Mouse (Mus musculus) midbrain, embryonic 10.5 days (tissue): ENCODE results near the gene Ptpn5. TPM values are rescaled to one million over a fixed set of nuclear protein-coding genes. Genes with fewer than 3 reads are reported as not detected.

ENCODE experiments used
- DNase-seq: peaks from one replicate; pipeline ENCODE4 v3.0.0-alpha.2; 2017; ENCODE audit warnings: low spot score
- H3K27ac ChIP-seq: fragments of 300-500 bp; sonication (generic); replicated peaks from 2 replicates; pipeline ENCODE4 v1.5.1; 2016; ENCODE audit warnings: mild to moderate bottlenecking
- H3K27me3 ChIP-seq: fragments of 300-500 bp; sonication (generic); 2 replicates; pipeline ENCODE4 v1.6.1; 2016; ENCODE audit warnings: low read depth, mild to moderate bottlenecking; ENCODE audit not compliant: poor library complexity, severe bottlenecking
- H3K36me3 ChIP-seq: fragments of 300-500 bp; sonication (generic); 2 replicates; pipeline ENCODE4 v1.6.1; 2016; ENCODE audit warnings: mild to moderate bottlenecking, moderate library complexity
- H3K4me1 ChIP-seq: fragments of 300-500 bp; sonication (generic); 2 replicates; pipeline ENCODE4 v1.6.1; 2016
- H3K4me3 ChIP-seq: fragments of 300-500 bp; sonication (generic); 2 replicates; pipeline ENCODE4 v1.5.1; 2016; ENCODE audit warnings: mild to moderate bottlenecking, moderate library complexity
- H3K9me3 ChIP-seq: fragments of 300-500 bp; sonication (generic); replicated peaks from 2 replicates; pipeline ENCODE4 v1.6.1; 2016; ENCODE audit warnings: mild to moderate bottlenecking
- WGBS: fragments of 180-500 bp; shearing (Covaris S2); methylation state at CpG from one replicate; pipeline ENCODE4 v1.1.7; 2016; 5-methylcytosine and 5-hydroxymethylcytosine counted together
- polyA plus RNA-seq: library from polyadenylated mRNA; unstranded; fragments of >200 nt; fragmentation: Nextera tagmentation; extraction: Ambion mirVana; gene quantifications from 2 replicates; pipeline ENCODE4 v1.2.1, GENCODE M21; 2016

Ptpn5 gene
- polyA plus RNA-seq, result 6.6 and 17.6 TPM in 2 replicates

DNA sequence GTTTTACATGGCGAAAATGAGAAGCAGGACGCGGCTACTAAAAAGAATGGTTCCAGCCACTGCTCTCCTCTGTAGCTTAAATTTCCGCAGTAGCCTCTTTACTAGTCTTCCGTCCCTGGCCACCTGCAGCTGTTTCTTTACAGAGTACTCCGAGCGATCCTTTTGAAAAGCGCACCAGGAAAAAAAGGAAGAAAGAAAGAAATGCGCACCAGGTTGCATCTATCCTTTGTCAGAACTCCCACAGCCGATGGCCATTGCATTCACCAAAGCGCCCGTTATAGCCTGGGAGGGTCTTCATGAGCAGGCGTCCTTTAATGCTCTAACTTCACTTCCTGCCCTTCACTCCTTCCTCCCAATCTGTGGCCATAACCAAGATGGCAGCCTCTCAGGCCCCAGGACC lies at the start of gene Ptpn5:
Gene Ptpn5 (minus strand): TSS at position 354 of the 400 bp plus-strand sequence.
- WGBS, result 1% methylated on average over 13 of the region's 13 CpGs
- Histone ChIP-seq H3K9me3 (no peaks in the 10 kb centered on the region), H3K4me1 (peaks cover 19% of the 10 kb centered on the region), H3K27ac (peak within 1 kb of the TSS; percentile 86), H3K4me3 (peak within 1 kb of the TSS; percentile 89), H3K36me3 (no peaks in the 10 kb centered on the region), H3K27me3 (peaks cover 62% of the 10 kb centered on the region)
- peak; percentile 22 for DNase-seq

DNA sequence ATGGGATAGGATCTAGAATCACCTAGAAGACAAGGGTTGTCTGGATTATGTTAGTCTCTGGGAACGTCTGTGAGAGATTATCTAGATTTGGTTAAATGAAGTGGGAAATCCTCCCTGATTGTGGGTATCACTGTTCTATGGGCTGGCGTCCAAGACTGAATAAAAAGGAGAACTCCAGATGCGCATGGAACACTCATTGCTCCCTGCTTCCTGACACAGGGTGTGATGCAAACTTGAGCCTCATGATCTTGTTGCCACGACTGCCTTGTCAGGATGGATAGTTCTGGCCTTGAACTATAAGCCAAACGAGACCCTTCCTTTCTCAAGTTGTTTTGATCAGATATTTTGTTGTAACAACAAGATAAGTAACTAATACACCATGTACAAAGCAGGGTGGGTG lies 37.3 kb upstream of the Ptpn5 start:
- Histone ChIP-seq H3K27me3 (no peaks in the 10 kb centered on the region), H3K36me3 (no peaks in the 10 kb centered on the region), H3K9me3 (no peaks in the 10 kb centered on the region), H3K4me1 (no peaks in the 10 kb centered on the region), H3K4me3 (no peak overlapping the region), H3K27ac (no peak overlapping the region)
- whole genome bisulfite sequencing, result 86% methylated on average over 5 of the region's 5 CpGs
- no peak for DNase-seq

DNA sequence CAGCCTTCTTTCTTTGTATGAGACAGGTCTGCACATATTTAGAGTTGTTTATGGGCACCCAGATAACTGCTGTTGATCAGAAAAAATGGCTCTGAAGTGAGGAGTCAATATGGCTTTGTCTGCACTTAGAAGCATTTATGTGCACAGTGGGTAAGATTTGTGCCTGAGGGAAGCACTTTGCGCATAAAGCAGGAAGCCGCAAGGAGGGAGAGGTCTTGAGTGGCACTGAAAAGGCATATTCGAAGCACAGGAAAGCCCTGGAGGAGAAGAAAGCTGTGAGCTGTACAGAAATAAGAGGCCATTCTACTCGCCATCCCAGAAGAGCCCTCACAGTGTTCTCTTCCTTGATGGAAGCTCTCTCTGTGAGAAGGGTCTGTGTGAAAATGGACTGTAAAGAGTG lies 31.5 kb upstream of the Ptpn5 start:
- Histone ChIP-seq H3K4me3 (no peak overlapping the region), H3K9me3 (no peaks in the 10 kb centered on the region), H3K27me3 (no peaks in the 10 kb centered on the region), H3K27ac (no peak overlapping the region), H3K36me3 (no peaks in the 10 kb centered on the region), H3K4me1 (no peaks in the 10 kb centered on the region)
- DNase-seq, result no peak
- 79% methylated on average over 4 of the region's 4 CpGs for WGBS

DNA sequence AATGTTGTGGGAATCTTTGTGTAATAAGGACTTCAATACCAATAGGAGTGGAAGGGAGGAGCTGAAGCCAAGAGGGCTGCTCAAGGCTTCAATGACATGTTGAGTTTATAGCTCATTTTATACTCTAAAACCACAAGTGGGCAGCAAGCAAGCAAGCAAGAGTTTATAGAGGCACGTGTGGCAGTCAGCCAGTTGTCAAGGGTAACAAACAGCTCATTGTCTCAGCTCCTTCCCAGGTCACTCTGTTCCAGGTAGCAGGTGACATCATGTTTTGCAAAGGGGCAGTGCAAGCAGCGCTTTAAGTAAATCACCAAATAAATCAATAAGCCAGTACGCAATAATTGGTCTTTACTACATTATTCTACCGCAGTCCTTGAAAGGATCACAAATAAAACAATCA lies 29.7 kb upstream of the Ptpn5 start:
- H3K4me1 ChIP-seq, result 0 out of 2 replicates have a peak, but pooled peaks cover 4% of the 10 kb centered on the region
- H3K27ac ChIP-seq, result no peak overlapping the region
- H3K4me3 ChIP-seq, result no peak overlapping the region
- WGBS, result 88% methylated on average over 4 of the region's 4 CpGs
- H3K27me3 ChIP-seq, result no peaks in the 10 kb centered on the region
- no peaks in the 10 kb centered on the region for H3K36me3 ChIP-seq
- DNase-seq, result no peak
- H3K9me3 ChIP-seq, result no peaks in the 10 kb centered on the region

DNA sequence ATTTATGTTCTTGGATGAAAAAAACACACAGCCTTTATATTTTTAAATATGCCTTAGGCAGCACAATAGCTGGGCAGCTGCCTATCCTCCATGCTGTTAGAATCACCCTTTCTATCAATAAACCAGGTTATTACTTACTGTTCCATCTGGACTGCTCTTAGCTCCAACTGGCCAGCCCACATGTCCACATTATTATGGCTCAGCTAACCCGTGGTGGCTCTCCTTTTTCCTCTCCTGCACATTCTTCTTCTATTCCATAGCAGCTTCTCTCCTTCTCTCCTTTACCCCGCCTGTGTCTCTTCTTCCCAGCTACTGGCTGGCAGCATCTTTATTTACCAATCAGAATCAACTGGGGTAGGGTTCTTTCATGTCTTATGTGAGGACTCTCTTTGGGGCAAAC lies 25.0 kb upstream of the Ptpn5 start:
- WGBS, result 61% methylated on average over 2 of the region's 2 CpGs
- no peak for DNase-seq
- Histone ChIP-seq H3K27me3 (no peaks in the 10 kb centered on the region), H3K9me3 (no peaks in the 10 kb centered on the region; the same call in 1 of the 2 replicates), H3K4me1 (0 out of 2 replicates have a peak, but pooled peaks cover 4% of the 10 kb centered on the region), H3K4me3 (no peak overlapping the region), H3K27ac (no peak overlapping the region), H3K36me3 (no peaks in the 10 kb centered on the region)

DNA sequence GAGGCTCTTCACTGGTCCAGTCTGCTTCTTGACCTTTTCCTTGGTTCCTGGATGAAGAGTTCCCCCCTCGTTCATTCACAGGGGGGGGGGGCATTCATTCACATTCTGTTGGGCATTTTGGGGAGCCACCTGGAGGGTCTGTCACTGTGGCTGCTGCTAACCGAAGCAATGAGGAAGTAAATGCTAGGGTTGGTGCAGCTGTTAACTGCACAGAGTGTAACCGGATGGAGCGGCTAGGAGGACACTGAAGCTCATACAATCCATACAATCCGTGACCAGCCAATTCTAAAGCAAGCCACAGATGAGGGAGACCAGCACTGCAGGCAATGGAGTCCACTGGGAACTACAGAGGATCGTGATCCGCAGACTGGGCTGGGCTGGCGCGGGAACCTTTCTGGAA lies 24.3 kb upstream of the Ptpn5 start:
- no peak overlapping the region for H3K4me3 ChIP-seq
- H3K9me3 ChIP-seq, result no peaks in the 10 kb centered on the region; the same call in 1 of the 2 replicates
- no peak overlapping the region for H3K27ac ChIP-seq
- WGBS, result 88% methylated on average over 9 of the region's 9 CpGs
- H3K36me3 ChIP-seq, result no peaks in the 10 kb centered on the region
- no peak for DNase-seq
- 0 out of 2 replicates have a peak, but pooled peaks cover 4% of the 10 kb centered on the region for H3K4me1 ChIP-seq
- H3K27me3 ChIP-seq, result no peaks in the 10 kb centered on the region

GRCm38 (mm10) chr7:47155849-47156248 lies 22.4 kb upstream of the Ptpn5 start:
- H3K4me1 ChIP-seq, result 0 out of 2 replicates have a peak, but pooled peaks cover 4% of the 10 kb centered on the region
- no peaks in the 10 kb centered on the region for H3K36me3 ChIP-seq
- H3K27ac ChIP-seq, result no peak overlapping the region
- no peak overlapping the region for H3K4me3 ChIP-seq
- no peak for DNase-seq
- no peaks in the 10 kb centered on the region for H3K27me3 ChIP-seq
- 88% methylated on average over 2 of the region's 2 CpGs for WGBS
- no peaks in the 10 kb centered on the region; the same call in 1 of the 2 replicates for H3K9me3 ChIP-seq

DNA sequence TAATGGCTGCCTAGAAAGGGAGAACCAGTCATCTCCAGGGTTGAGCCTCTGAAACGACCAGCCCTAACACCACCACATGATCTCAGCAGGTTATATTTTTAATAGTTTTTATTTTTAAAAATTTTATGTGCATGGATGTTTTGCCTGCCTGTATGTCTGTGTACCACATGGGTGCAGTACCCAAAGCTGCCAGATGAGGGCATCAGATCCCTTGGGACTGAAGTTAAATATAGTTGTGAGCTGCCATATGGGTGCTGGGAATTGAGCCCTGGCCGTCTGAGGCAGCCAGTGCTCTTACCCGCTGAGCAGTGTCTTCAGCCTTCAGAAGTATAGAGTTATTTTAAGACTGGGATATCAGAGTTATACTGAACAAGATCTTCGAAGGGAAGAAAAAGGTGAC lies 21.9 kb upstream of the Ptpn5 start:
- whole genome bisulfite sequencing, result 92% methylated on average over 4 of the region's 4 CpGs
- Histone ChIP-seq H3K36me3 (no peaks in the 10 kb centered on the region), H3K9me3 (no peaks in the 10 kb centered on the region; the same call in 1 of the 2 replicates), H3K27ac (no peak overlapping the region), H3K27me3 (no peaks in the 10 kb centered on the region), H3K4me1 (0 out of 2 replicates have a peak, but pooled peaks cover 4% of the 10 kb centered on the region), H3K4me3 (no peak overlapping the region)
- DNase-seq, result no peak

DNA sequence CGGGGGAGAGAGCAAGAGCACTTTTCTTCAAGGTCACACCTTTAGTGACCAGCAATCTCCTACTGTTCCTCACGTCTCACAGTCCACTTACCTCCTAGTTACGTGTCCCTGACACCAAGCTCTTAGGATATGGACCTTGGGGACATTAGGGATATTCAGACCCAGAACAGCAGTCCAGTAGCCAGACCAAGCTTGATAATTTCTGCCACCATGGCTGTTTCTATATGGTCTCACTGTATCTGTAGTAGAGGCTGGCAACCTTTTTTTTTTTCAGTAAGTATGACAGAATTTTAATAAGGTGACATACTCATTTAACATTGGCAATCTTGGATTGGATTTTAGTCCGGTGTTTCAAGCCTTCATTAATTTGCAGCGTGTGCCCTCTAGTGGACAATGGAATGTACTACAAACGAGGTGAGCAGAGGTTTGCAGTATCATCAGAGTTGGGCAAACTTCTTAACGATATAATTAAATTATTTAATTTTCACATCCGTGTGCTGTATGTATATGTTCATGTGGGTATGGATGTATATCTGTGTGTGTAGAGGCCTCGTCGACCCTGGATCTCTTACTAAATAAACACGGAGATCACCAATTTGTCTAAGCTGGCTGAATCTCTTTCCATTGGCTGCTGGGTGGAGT lies 17.1 kb upstream of the Ptpn5 start:
- Histone ChIP-seq H3K36me3 (no peaks in the 10 kb centered on the region), H3K27me3 (no peaks in the 10 kb centered on the region), H3K27ac (no peak overlapping the region), H3K4me3 (no peak overlapping the region), H3K4me1 (no peaks in the 10 kb centered on the region), H3K9me3 (no peaks in the 10 kb centered on the region; the same call in 1 of the 2 replicates)
- WGBS, result 22% methylated on average over 11 of the region's 11 CpGs
- peak; percentile 25 for DNase-seq

DNA sequence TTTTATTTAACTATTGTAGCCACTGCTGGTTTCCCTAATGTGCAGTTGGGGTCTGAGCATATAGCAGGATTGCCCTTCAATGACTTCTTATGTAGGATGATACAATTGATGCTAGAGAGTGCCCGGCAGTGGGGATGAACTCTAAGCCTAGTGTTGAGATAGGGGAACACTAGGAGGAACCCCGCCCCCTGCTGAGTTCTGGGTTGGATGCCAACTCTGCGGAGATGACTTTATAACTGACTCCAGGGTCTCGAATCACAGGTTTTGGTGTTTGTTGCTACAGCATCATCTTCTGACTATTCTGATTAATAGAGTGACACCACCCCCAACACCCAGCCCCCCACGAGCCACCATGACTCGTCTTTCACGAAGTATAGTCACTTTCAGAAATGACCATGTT lies 14.8 kb upstream of the Ptpn5 start:
- 0 out of 2 replicates have a peak, but pooled peaks cover 4% of the 10 kb centered on the region for H3K4me1 ChIP-seq
- H3K36me3 ChIP-seq, result no peaks in the 10 kb centered on the region
- no peak overlapping the region for H3K27ac ChIP-seq
- no peaks in the 10 kb centered on the region for H3K9me3 ChIP-seq
- no peaks in the 10 kb centered on the region for H3K27me3 ChIP-seq
- no peak overlapping the region for H3K4me3 ChIP-seq
- no peak for DNase-seq
- WGBS, result 90% methylated on average over 7 of the region's 7 CpGs

GRCm38 (mm10) chr7:47146034-47146812 lies 12.7 kb upstream of the Ptpn5 start:
- Histone ChIP-seq H3K4me1 (0 out of 2 replicates have a peak, but pooled peaks cover 4% of the 10 kb centered on the region), H3K27me3 (no peaks in the 10 kb centered on the region), H3K27ac (no peak overlapping the region), H3K9me3 (no peaks in the 10 kb centered on the region), H3K36me3 (no peaks in the 10 kb centered on the region), H3K4me3 (no peak overlapping the region)
- DNase-seq, result no peak
- 68% methylated on average over 12 of the region's 12 CpGs for WGBS

GRCm38 (mm10) chr7:47144299-47144698 lies 10.8 kb upstream of the Ptpn5 start:
- no peak for DNase-seq
- Histone ChIP-seq H3K4me3 (no peak overlapping the region), H3K9me3 (no peaks in the 10 kb centered on the region), H3K4me1 (0 out of 2 replicates have a peak, but pooled peaks cover 4% of the 10 kb centered on the region), H3K27me3 (no peaks in the 10 kb centered on the region), H3K27ac (no peak overlapping the region), H3K36me3 (no peaks in the 10 kb centered on the region)
- WGBS, result 42% methylated on average over 6 of the region's 6 CpGs

- Histone ChIP-seq H3K36me3 (no peaks in the 10 kb centered on the region), H3K4me1 (0 out of 2 replicates have a peak, but pooled peaks cover 4% of the 10 kb centered on the region), H3K4me3 (no peak overlapping the region), H3K27me3 (peaks cover 10% of the 10 kb centered on the region), H3K27ac (no peak overlapping the region), H3K9me3 (no peaks in the 10 kb centered on the region)
- no peak for DNase-seq
- 81% methylated on average over 8 of the region's 8 CpGs for WGBS
These were observed 6.4 kb upstream of the Ptpn5 start for GRCm38 (mm10) chr7:47139823-47140325.
